ENCODE assay signal across 2 mouse cellular contexts in genomic region chr11:103248837-103249236, GRCm38 (mm10).
TF ChIP-seq lines count a peak whose summit lies in the region.

No protein-coding gene starts in this region.

TF ChIP-seq in MEL, 35 proteins besides CTCF, POLR2A, EP300 and RAD21:
- no peak for TF ChIP-seq ZC3H11A (IDR thresholded peaks at IDR 0.05; ENCODE audit: low read depth, low read length)
- TF ChIP-seq SIN3A (IDR thresholded peaks at IDR 0.05; ENCODE audit: low read length), result no peak
- TF ChIP-seq UBTF (IDR thresholded peaks at IDR 0.05; ENCODE audit: borderline replicate concordance, insufficient read depth, low read depth, low read length), result no peak
- TF ChIP-seq SMC3 (IDR thresholded peaks at IDR 0.05; ENCODE audit: low read depth, low read length), result no peak
- TF ChIP-seq POLR2AphosphoS2 (IDR thresholded peaks at IDR 0.05; ENCODE audit: low read length), result no peak
- no peak for TF ChIP-seq HCFC1 (IDR thresholded peaks at IDR 0.05; ENCODE audit: low read depth, low read length)
- no peak for TF ChIP-seq USF1 (IDR thresholded peaks at IDR 0.05; ENCODE audit: low read depth, low read length)
- no peak for TF ChIP-seq BHLHE40 (IDR thresholded peaks at IDR 0.05; ENCODE audit: borderline replicate concordance, low read depth, low read length)
- TF ChIP-seq MYC (IDR thresholded peaks at IDR 0.05; ENCODE audit: low read depth, low read length), result no peak
- TF ChIP-seq NELFE (IDR thresholded peaks at IDR 0.05; ENCODE audit: low read depth, low read length), result no peak
- TF ChIP-seq ELF1 (IDR thresholded peaks at IDR 0.05; ENCODE audit: low read depth, low read length), result no peak
- no peak for TF ChIP-seq NRF1 (IDR thresholded peaks at IDR 0.05; ENCODE audit: insufficient read depth, low read depth, low read length, poor library complexity, severe bottlenecking)
- no peak for TF ChIP-seq ZNF384 (IDR thresholded peaks at IDR 0.05; ENCODE audit: low read depth, low read length)
- TF ChIP-seq E2F4 (IDR thresholded peaks at IDR 0.05; ENCODE audit: borderline replicate concordance, low read depth, low read length), result no peak
- TF ChIP-seq GATA1 (IDR thresholded peaks at IDR 0.05; ENCODE audit: low read depth, low read length), result no peak

TF ChIP-seq in myocyte, 11 proteins besides CTCF, POLR2A, EP300 and RAD21:
- TF ChIP-seq E2F4 (IDR thresholded peaks at IDR 0.05; ENCODE audit: insufficient read depth) (no peak), REST (IDR thresholded peaks at IDR 0.05; ENCODE audit: insufficient read depth, insufficient read length) (no peak), MAX (IDR thresholded peaks at IDR 0.05; ENCODE audit: low read depth) (no peak), TCF3 (IDR thresholded peaks at IDR 0.05; ENCODE audit: insufficient read length, low read depth) (no peak), POLR2AphosphoS2 (IDR thresholded peaks at IDR 0.05; ENCODE audit: insufficient read length, low read depth) (no peak), USF1 (IDR thresholded peaks at IDR 0.05; ENCODE audit: low read depth) (no peak), MYOD1 (IDR thresholded peaks at IDR 0.05; ENCODE audit: control insufficient read depth in 1 of 3, insufficient read length in 2 of 3, low read depth in 2 of 3) (peak in 1 of 3 experiments; percentile 57), CEBPB (IDR thresholded peaks at IDR 0.05; ENCODE audit: insufficient read depth, poor library complexity, severe bottlenecking) (peak; percentile 75), MYOG (IDR thresholded peaks at IDR 0.05; ENCODE audit: control insufficient read depth in 1 of 3, insufficient read depth in 1 of 3, insufficient read length in 2 of 3, low read depth in 2 of 3) (peak in 1 of 3 experiments; percentile 56)
